Mouse (Mus musculus) forebrain, embryonic 14.5 days (tissue): ENCODE results near the gene Hspg2. TPM values are rescaled to one million over a fixed set of nuclear protein-coding genes. Genes with fewer than 3 reads are reported as not detected.

Experiments
- ATAC-seq: fragments of 200-750 bp; cut with Nextera tagmentation; 2 replicates; pipeline ENCODE4 v1.8.0; 2017; ENCODE audit warnings: mild to moderate bottlenecking, moderate library complexity
- DNase-seq: peaks from one replicate; pipeline ENCODE4 v3.0.0-alpha.2; 2015; ENCODE audit warnings: low spot score
- H3K27ac ChIP-seq: fragments of 300-500 bp; sonication (generic); 2 replicates; pipeline ENCODE4 v1.5.1; 2014; ENCODE audit warnings: low read depth, mild to moderate bottlenecking, control low read depth, low read length, moderate library complexity
- H3K27me3 ChIP-seq: fragments of 300-500 bp; sonication (generic); replicated peaks from 2 replicates; pipeline ENCODE4 v1.6.1; 2014; ENCODE audit warnings: low read length, control low read depth, mixed read lengths; ENCODE audit not compliant: control insufficient read depth, insufficient read depth
- H3K36me3 ChIP-seq: fragments of 300-500 bp; sonication (generic); 2 replicates; pipeline ENCODE4 v1.6.1; 2014; ENCODE audit warnings: low read length, control low read depth; ENCODE audit not compliant: control insufficient read depth, insufficient read depth
- H3K4me1 ChIP-seq: fragments of 300-500 bp; sonication (generic); 2 replicates; pipeline ENCODE4 v1.6.1; 2014; ENCODE audit warnings: antibody characterized with exemption, low read length, control low read depth; ENCODE audit not compliant: control insufficient read depth, insufficient read depth
- H3K4me2 ChIP-seq: fragments of 300-500 bp; sonication (generic); 2 replicates; pipeline ENCODE4 v1.6.1; 2014; ENCODE audit warnings: mild to moderate bottlenecking, control low read depth, low read length
- H3K4me3 ChIP-seq: fragments of 300-500 bp; sonication (generic); 2 replicates; pipeline ENCODE4 v1.5.1; 2014; ENCODE audit warnings: low read depth, low read length, control low read depth
- H3K9ac ChIP-seq: fragments of 300-500 bp; sonication (generic); 2 replicates; pipeline ENCODE4 v1.6.1; 2014; ENCODE audit warnings: mild to moderate bottlenecking, low read length, control low read depth, moderate library complexity
- H3K9me3 ChIP-seq: fragments of 300-500 bp; sonication (generic); replicated peaks from 2 replicates; pipeline ENCODE4 v1.6.1; 2016; ENCODE audit warnings: low read length, control low read depth, mixed read lengths; ENCODE audit not compliant: control insufficient read depth
- WGBS: fragments of 180-500 bp; shearing (Covaris S2); extraction: QIAGEN DNeasy Blood & Tissue Kit; methylation state at CpG from one replicate; pipeline ENCODE4 v1.1.7; 2014; 5-methylcytosine and 5-hydroxymethylcytosine counted together
- polyA plus RNA-seq: library from polyadenylated mRNA; unstranded; fragments of >200 nt; fragmentation: Nextera tagmentation; extraction: Ambion mirVana; gene quantifications from 2 replicates; pipeline ENCODE4 v1.2.1, GENCODE M21; 2014

The Hspg2 gene
- polyA plus RNA-seq, 1 experiment from 2014 or later, result 4.0 TPM

DNA sequence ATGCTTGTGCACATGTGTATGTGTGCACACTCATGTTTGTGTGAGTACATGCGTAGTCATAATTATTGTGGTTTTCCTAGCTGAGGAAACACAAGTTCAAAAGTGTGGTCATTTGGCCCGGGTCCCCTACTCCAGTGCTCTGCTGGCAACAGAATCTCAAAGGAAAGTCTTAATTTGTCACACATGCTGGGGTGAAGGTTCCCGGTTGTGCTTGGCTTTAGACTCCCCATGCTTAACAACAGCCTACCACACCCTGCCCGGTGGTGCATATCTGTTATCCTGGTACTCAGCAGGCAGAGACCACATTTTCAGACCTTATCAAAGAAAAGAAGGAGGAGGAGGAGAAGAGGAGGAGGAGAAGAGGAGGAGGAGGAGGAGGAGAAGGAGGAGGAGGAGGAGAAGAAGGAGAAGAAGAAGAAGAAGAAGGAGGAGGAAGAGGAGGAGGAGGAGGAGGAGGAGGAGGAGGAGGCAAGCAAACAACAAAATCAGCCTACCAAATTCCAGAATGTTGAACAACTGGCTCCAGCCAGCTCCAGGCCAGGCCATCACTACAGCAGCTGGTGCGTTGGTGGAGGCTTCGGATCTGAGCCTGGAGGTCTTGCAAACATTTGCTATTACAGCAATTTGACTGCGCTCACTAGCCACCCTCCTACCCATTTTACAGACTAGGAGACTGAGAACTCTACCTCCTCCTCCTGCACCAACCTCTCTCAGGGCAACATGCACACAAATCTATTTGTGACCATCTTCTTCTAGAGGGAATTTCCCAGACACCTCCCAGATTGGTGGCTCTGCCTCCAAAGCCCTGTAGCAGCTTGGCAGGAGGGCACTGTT, 21.0 kb upstream of the Hspg2 start:
- H3K4me2 ChIP-seq, result peak overlapping the region; percentile 12; the same call in 1 of the 2 replicates
- ATAC-seq (no peak), DNase-seq (no peak)
- H3K9ac ChIP-seq, result no peak overlapping the region
- peaks cover 10% of the 10 kb centered on the region for H3K4me1 ChIP-seq
- 69% methylated on average over 7 of the region's 7 CpGs for WGBS
- H3K9me3 ChIP-seq, result no peaks in the 10 kb centered on the region
- H3K4me3 ChIP-seq, result no peak overlapping the region
- no peaks in the 10 kb centered on the region for H3K27me3 ChIP-seq
- no peak overlapping the region for H3K27ac ChIP-seq
- H3K36me3 ChIP-seq, result no peaks in the 10 kb centered on the region

GRCm38 (mm10) chr4:137448197-137448596, 20.4 kb upstream of the Hspg2 start:
- WGBS, result 16% methylated on average over 6 of the region's 6 CpGs
- Histone ChIP-seq H3K4me3 (no peak overlapping the region), H3K9me3 (no peaks in the 10 kb centered on the region), H3K36me3 (no peaks in the 10 kb centered on the region), H3K4me2 (peak overlapping the region; percentile 12; the same call in 1 of the 2 replicates), H3K9ac (no peak overlapping the region), H3K27me3 (no peaks in the 10 kb centered on the region), H3K4me1 (peaks cover 10% of the 10 kb centered on the region), H3K27ac (no peak overlapping the region)
- ATAC-seq, result 0 out of 2 replicates have a peak, but pooled peaks have one; percentile 61
- peak; percentile 64 for DNase-seq

GRCm38 (mm10) chr4:137448641-137449040, 19.9 kb upstream of the Hspg2 start:
- no peaks in the 10 kb centered on the region for H3K36me3 ChIP-seq
- WGBS, result 48% methylated on average over 2 of the region's 2 CpGs
- H3K9ac ChIP-seq, result no peak overlapping the region
- H3K4me3 ChIP-seq, result no peak overlapping the region
- H3K4me2 ChIP-seq, result no peak overlapping the region
- H3K27me3 ChIP-seq, result no peaks in the 10 kb centered on the region
- ATAC-seq (no peak), DNase-seq (peak; percentile 11)
- H3K4me1 ChIP-seq, result peaks cover 10% of the 10 kb centered on the region
- no peaks in the 10 kb centered on the region for H3K9me3 ChIP-seq
- H3K27ac ChIP-seq, result no peak overlapping the region

DNA sequence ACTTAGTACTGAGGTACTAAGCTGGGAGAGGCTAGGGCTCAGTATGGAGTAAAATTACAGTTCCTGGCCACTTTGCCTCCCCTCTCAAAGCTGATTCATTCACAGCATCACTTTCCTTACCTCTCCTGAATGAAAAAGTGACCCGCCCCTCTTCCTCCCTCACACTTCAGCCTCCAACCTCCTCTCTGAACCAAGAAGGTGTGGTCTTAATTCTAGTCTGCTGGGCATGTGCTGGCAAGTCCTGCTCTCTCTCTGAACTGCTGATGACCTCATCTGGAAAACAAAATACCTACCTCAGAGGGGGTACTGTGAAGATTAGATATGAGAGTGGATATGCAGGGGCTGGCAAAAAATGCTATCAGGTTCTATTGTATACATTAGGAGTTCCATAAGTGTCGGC, 19.4 kb upstream of the Hspg2 start:
- H3K9ac ChIP-seq, result no peak overlapping the region
- 76% methylated on average over 2 of the region's 2 CpGs for WGBS
- H3K4me1 ChIP-seq, result peaks cover 10% of the 10 kb centered on the region
- H3K36me3 ChIP-seq, result no peaks in the 10 kb centered on the region
- no peaks in the 10 kb centered on the region for H3K9me3 ChIP-seq
- H3K27me3 ChIP-seq, result no peaks in the 10 kb centered on the region
- no peak for DNase-seq
- no peak overlapping the region for H3K4me2 ChIP-seq
- H3K4me3 ChIP-seq, result no peak overlapping the region
- H3K27ac ChIP-seq, result no peak overlapping the region
- no peak for ATAC-seq

GRCm38 (mm10) chr4:137449715-137450114, 18.9 kb upstream of the Hspg2 start:
- no peak overlapping the region for H3K4me2 ChIP-seq
- H3K36me3 ChIP-seq, result no peaks in the 10 kb centered on the region
- H3K4me3 ChIP-seq, result no peak overlapping the region
- no peak overlapping the region for H3K9ac ChIP-seq
- no peak overlapping the region for H3K27ac ChIP-seq
- H3K9me3 ChIP-seq, result no peaks in the 10 kb centered on the region
- DNase-seq, result no peak
- 88% methylated on average over 10 of the region's 10 CpGs for WGBS
- H3K27me3 ChIP-seq, result no peaks in the 10 kb centered on the region
- peaks cover 10% of the 10 kb centered on the region for H3K4me1 ChIP-seq
- no peak for ATAC-seq

- Histone ChIP-seq H3K4me2 (no peak overlapping the region), H3K9me3 (no peaks in the 10 kb centered on the region), H3K36me3 (no peaks in the 10 kb centered on the region), H3K4me3 (no peak overlapping the region), H3K9ac (no peak overlapping the region), H3K27ac (no peak overlapping the region), H3K4me1 (peaks cover 10% of the 10 kb centered on the region), H3K27me3 (no peaks in the 10 kb centered on the region)
- WGBS, result 93% methylated on average over 6 of the region's 6 CpGs
- DNase-seq (no peak), ATAC-seq (no peak)
Measured at GRCm38 (mm10) chr4:137452190-137452589, 16.4 kb upstream of the Hspg2 start.

GRCm38 (mm10) chr4:137453234-137453767, 15.3 kb upstream of the Hspg2 start, which contains the start of gene 1700013G24Rik:
TSS of gene 1700013G24Rik (plus strand) at chr4:137453284.
- no peak within 1 kb of the TSS for H3K27ac ChIP-seq
- 89% methylated on average over 8 of the region's 8 CpGs for WGBS
- no peak within 1 kb of the TSS for H3K4me3 ChIP-seq
- no peak within 1 kb of the TSS for H3K9ac ChIP-seq
- DNase-seq (no peak), ATAC-seq (no peak)
- peaks cover 4% of the 10 kb centered on the region for H3K4me1 ChIP-seq
- no peaks in the 10 kb centered on the region for H3K9me3 ChIP-seq
- H3K36me3 ChIP-seq, result no peaks in the 10 kb centered on the region
- H3K27me3 ChIP-seq, result no peaks in the 10 kb centered on the region
- no peak within 1 kb of the TSS for H3K4me2 ChIP-seq

- Histone ChIP-seq H3K9me3 (no peaks in the 10 kb centered on the region), H3K9ac (no peak overlapping the region), H3K36me3 (no peaks in the 10 kb centered on the region), H3K27ac (no peak overlapping the region), H3K27me3 (no peaks in the 10 kb centered on the region), H3K4me3 (no peak overlapping the region), H3K4me2 (no peak overlapping the region), H3K4me1 (no peaks in the 10 kb centered on the region)
- no peak for ATAC-seq
- no peak for DNase-seq
- WGBS, result 92% methylated on average over 14 of the region's 14 CpGs
Measured at GRCm38 (mm10) chr4:137454582-137454981, 14.0 kb upstream of the Hspg2 start.

DNA sequence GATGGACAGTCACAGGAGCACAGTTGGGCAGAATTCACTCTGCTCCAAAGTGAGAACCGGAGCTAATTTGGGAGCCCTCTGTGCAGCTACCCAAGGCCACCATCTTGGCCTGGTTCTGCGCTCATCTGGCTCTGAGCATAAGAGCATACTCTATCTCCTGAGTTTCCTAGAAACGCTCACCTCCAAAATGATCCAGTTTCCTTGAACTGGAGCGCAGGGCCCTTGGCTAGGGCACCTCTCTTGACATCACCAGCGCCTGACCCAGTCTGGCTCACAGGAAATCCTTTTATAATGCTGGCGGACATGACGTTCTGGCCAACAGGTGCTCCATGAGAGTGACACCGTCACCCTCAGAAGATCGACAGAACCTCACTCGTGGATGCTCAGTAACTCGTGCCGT, 12.0 kb upstream of the Hspg2 start:
- Histone ChIP-seq H3K9ac (no peak overlapping the region), H3K4me1 (no peaks in the 10 kb centered on the region), H3K4me2 (no peak overlapping the region), H3K27ac (no peak overlapping the region), H3K36me3 (no peaks in the 10 kb centered on the region), H3K9me3 (no peaks in the 10 kb centered on the region), H3K4me3 (no peak overlapping the region), H3K27me3 (no peaks in the 10 kb centered on the region)
- DNase-seq, result no peak
- 89% methylated on average over 12 of the region's 12 CpGs for WGBS
- ATAC-seq, result no peak
